Mouse (Mus musculus) MEL (cell line): ENCODE measurements at regions not wholly inside any gene's neighbourhood (a gene's known extent, or its start where the extent isn't known, plus 50 kb on each side); places are given as distances from the start of the nearest gene placed in this dataset.

ENCODE experiments used
- DNase-seq: peaks from one replicate; pipeline ENCODE4 v3.0.0; 2011; ENCODE audit warnings: low read depth, low spot score
- H3K27ac ChIP-seq: 2 replicates; pipeline ENCODE4 v1.5.1; 2012; ENCODE audit warnings: low read depth, mild to moderate bottlenecking, control low read depth, low read length, moderate library complexity; ENCODE audit not compliant: control insufficient read depth
- H3K27me3 ChIP-seq, 2 experiments: fragments of 150-350 bp in 1 of 2; sonication (generic) in 1 of 2; 2 replicates each; pipeline ENCODE4 v1.6.1; 2012; ENCODE audit warnings: low read length in 2 of 2, mild to moderate bottlenecking in 2 of 2, improper control_type of control experiment in 1 of 2, moderate library complexity in 1 of 2; ENCODE audit not compliant: insufficient read depth in 2 of 2, control insufficient read depth in 1 of 2
- H3K36me3 ChIP-seq, 2 experiments: 2 replicates each; pipeline ENCODE4 v1.6.1; 2012 to 2014; ENCODE audit warnings: low read length in 2 of 2, improper control_type of control experiment in 1 of 2, inconsistent platforms in 1 of 2, mild to moderate bottlenecking in 1 of 2; ENCODE audit not compliant: insufficient read depth in 2 of 2, control insufficient read depth in 1 of 2
- H3K4me1 ChIP-seq, 2 experiments: fragments of 150-350 bp in 1 of 2; sonication (generic) in 1 of 2; 2 replicates each; pipeline ENCODE4 v1.6.1; 2012; ENCODE audit warnings: low read length in 2 of 2, improper control_type of control experiment in 1 of 2, mild to moderate bottlenecking in 1 of 2; ENCODE audit not compliant: insufficient read depth in 2 of 2, control insufficient read depth in 1 of 2
- H3K4me3 ChIP-seq, 2 experiments: fragments of 150-350 bp in 1 of 2; sonication (generic) in 1 of 2; 2 replicates each; pipeline ENCODE4 v1.5.1; 2012; ENCODE audit warnings: low read depth in 2 of 2, low read length in 2 of 2, mild to moderate bottlenecking in 2 of 2, moderate library complexity in 2 of 2, control low read depth in 1 of 2, improper control_type of control experiment in 1 of 2; ENCODE audit not compliant: control insufficient read depth in 1 of 2, insufficient read depth in 1 of 2
- H3K79me2 ChIP-seq: 2 replicates; pipeline ENCODE4 v1.6.1; 2012; ENCODE audit warnings: mild to moderate bottlenecking, low read length, moderate library complexity; ENCODE audit not compliant: control insufficient read depth, poor library complexity, insufficient read depth
- H3K9ac ChIP-seq: 2 replicates; pipeline ENCODE4 v1.6.1; 2012; ENCODE audit warnings: low read depth, mild to moderate bottlenecking, control low read depth, low read length, moderate library complexity; ENCODE audit not compliant: control insufficient read depth, poor library complexity, severe bottlenecking
- H3K9me3 ChIP-seq: fragments of 150-350 bp; sonication (generic); replicated peaks from 2 replicates; pipeline ENCODE4 v1.6.1; 2012; ENCODE audit warnings: mild to moderate bottlenecking, low read length, improper control_type of control experiment, moderate library complexity; ENCODE audit not compliant: insufficient read depth
- CHD1 ChIP-seq: IDR thresholded peaks from 2 replicates; pipeline ENCODE4 v1.6.1; 2012; ENCODE audit warnings: low read depth, mild to moderate bottlenecking, inconsistent platforms, low read length, improper control_type of control experiment
- CTCF ChIP-seq, 3 experiments: IDR thresholded peaks in 2 of 3; conservative IDR thresholded peaks in 1 of 3; 2 replicates each; pipeline ENCODE4 v1.5.1; 2011 to 2012; ENCODE audit warnings: low read length in 3 of 3, low read depth in 2 of 3, mild to moderate bottlenecking in 2 of 3, improper control_type of control experiment in 1 of 3, inconsistent platforms in 1 of 3, mixed read lengths in 1 of 3, moderate library complexity in 1 of 3; ENCODE audit not compliant: control insufficient read depth in 1 of 3, insufficient read depth in 1 of 3, poor library complexity in 1 of 3, severe bottlenecking in 1 of 3
- ELF1 ChIP-seq: IDR thresholded peaks from 2 replicates; pipeline ENCODE4 v1.6.1; 2014; ENCODE audit warnings: low read depth, mild to moderate bottlenecking, inconsistent platforms, low read length, improper control_type of control experiment, moderate library complexity
- EP300 ChIP-seq, 2 experiments: IDR thresholded peaks; 2 replicates each; pipeline ENCODE4 v1.6.1; 2011; ENCODE audit warnings: improper control_type of control experiment in 2 of 2, low read length in 2 of 2, low read depth in 1 of 2, mild to moderate bottlenecking in 1 of 2
- GABPA ChIP-seq: IDR thresholded peaks from 2 replicates; pipeline ENCODE4 v1.6.1; 2012; ENCODE audit warnings: low read depth, mild to moderate bottlenecking, inconsistent platforms, low read length, improper control_type of control experiment, moderate library complexity
- GATA1 ChIP-seq: IDR thresholded peaks from 2 replicates; pipeline ENCODE4 v1.6.1; 2011; ENCODE audit warnings: low read depth, low read length, improper control_type of control experiment
- HCFC1 ChIP-seq: IDR thresholded peaks from 2 replicates; pipeline ENCODE4 v1.6.1; 2012; ENCODE audit warnings: low read depth, mild to moderate bottlenecking, inconsistent platforms, low read length, improper control_type of control experiment, moderate library complexity
- KAT2A ChIP-seq: conservative IDR thresholded peaks from 2 replicates; pipeline ENCODE4 v1.6.1; 2012; ENCODE audit warnings: low read depth, low read length, improper control_type of control experiment, inconsistent platforms
- MAFK ChIP-seq: IDR thresholded peaks from 2 replicates; pipeline ENCODE4 v1.6.1; 2011; ENCODE audit warnings: low read depth, mild to moderate bottlenecking, low read length, improper control_type of control experiment, borderline replicate concordance
- MAX ChIP-seq: IDR thresholded peaks from 2 replicates; pipeline ENCODE4 v1.6.1; 2011; ENCODE audit warnings: low read length, improper control_type of control experiment
- MAZ ChIP-seq: IDR thresholded peaks from 2 replicates; pipeline ENCODE4 v1.6.1; 2012; ENCODE audit warnings: low read depth, mild to moderate bottlenecking, inconsistent platforms, low read length, improper control_type of control experiment
- MEF2A ChIP-seq: IDR thresholded peaks from 2 replicates; pipeline ENCODE4 v1.6.1; 2014; ENCODE audit warnings: low read depth, mild to moderate bottlenecking, inconsistent platforms, low read length, improper control_type of control experiment; ENCODE audit not compliant: poor library complexity, insufficient replicate concordance, severe bottlenecking; ENCODE audit errors: extremely low read depth
- MXI1 ChIP-seq: IDR thresholded peaks from 2 replicates; pipeline ENCODE4 v1.6.1; 2011; ENCODE audit warnings: mild to moderate bottlenecking, low read depth, low read length, improper control_type of control experiment
- NELFE ChIP-seq: IDR thresholded peaks from 2 replicates; pipeline ENCODE4 v1.6.1; 2011; ENCODE audit warnings: low read depth, low read length, improper control_type of control experiment
- NRF1 ChIP-seq: IDR thresholded peaks from 2 replicates; pipeline ENCODE4 v1.6.1; 2014; ENCODE audit warnings: low read depth, mild to moderate bottlenecking, inconsistent platforms, low read length, improper control_type of control experiment, moderate library complexity; ENCODE audit not compliant: poor library complexity, insufficient read depth, severe bottlenecking
- POLR2A ChIP-seq, 2 experiments: IDR thresholded peaks; 2 replicates each; pipeline ENCODE4 v1.6.1; 2011 to 2012; ENCODE audit warnings: low read length in 2 of 2, mild to moderate bottlenecking in 2 of 2, control low read depth in 1 of 2, improper control_type of control experiment in 1 of 2, low read depth in 1 of 2, moderate library complexity in 1 of 2; ENCODE audit not compliant: control insufficient read depth in 1 of 2, insufficient read depth in 1 of 2, poor library complexity in 1 of 2
- SIN3A ChIP-seq: IDR thresholded peaks from 2 replicates; pipeline ENCODE4 v1.6.1; 2012; ENCODE audit warnings: low read length, improper control_type of control experiment, inconsistent platforms
- TCF12 ChIP-seq: IDR thresholded peaks from 2 replicates; pipeline ENCODE4 v1.6.1; 2014; ENCODE audit warnings: low read depth, mild to moderate bottlenecking, inconsistent platforms, low read length, improper control_type of control experiment, moderate library complexity
- UBTF ChIP-seq: IDR thresholded peaks from 2 replicates; pipeline ENCODE4 v1.6.1; 2012; ENCODE audit warnings: low read depth, mild to moderate bottlenecking, inconsistent platforms, low read length, improper control_type of control experiment, moderate library complexity, borderline replicate concordance; ENCODE audit not compliant: insufficient read depth
- USF1 ChIP-seq: IDR thresholded peaks from 2 replicates; pipeline ENCODE4 v1.6.1; 2014; ENCODE audit warnings: low read depth, mild to moderate bottlenecking, inconsistent platforms, low read length, improper control_type of control experiment, moderate library complexity
- ZKSCAN1 ChIP-seq: IDR thresholded peaks from 2 replicates; pipeline ENCODE4 v1.6.1; 2012; ENCODE audit warnings: low read depth, mild to moderate bottlenecking, inconsistent platforms, low read length, improper control_type of control experiment, moderate library complexity
- ZMIZ1 ChIP-seq: IDR thresholded peaks from 2 replicates; pipeline ENCODE4 v1.6.1; 2012; ENCODE audit warnings: low read depth, mild to moderate bottlenecking, inconsistent platforms, low read length, improper control_type of control experiment, moderate library complexity

GRCm38 (mm10) chr2:147718936-147719335 lies 327.8 kb downstream of the Foxa2 start:
- TF ChIP-seq TCF12 (no peak), CHD1 (no peak), ZKSCAN1 (no peak), USF1 (no peak), HCFC1 (no peak), POLR2A (IDR thresholded peaks at IDR 0.05; ENCODE audit: control insufficient read depth in 1 of 2, insufficient read depth in 1 of 2, low read depth in 1 of 2, low read length in 2 of 2, poor library complexity in 1 of 2) (no peak), EP300 (IDR thresholded peaks at IDR 0.05; ENCODE audit: low read depth in 1 of 2, low read length in 2 of 2) (no peak), NRF1 (no peak), MXI1 (no peak), GATA1 (no peak), NELFE (no peak), ZMIZ1 (no peak), CTCF (IDR thresholded peaks at IDR 0.05 in 2 of 3, conservative IDR thresholded peaks at IDR 0.05 in 1 of 3; ENCODE audit: control insufficient read depth in 1 of 3, insufficient read depth in 1 of 3, low read depth in 2 of 3, low read length in 3 of 3, poor library complexity in 1 of 3, severe bottlenecking in 1 of 3) (no peak), UBTF (no peak), MEF2A (no peak), ELF1 (no peak), MAX (no peak)
- H3K4me1 ChIP-seq, result no peaks in the 10 kb centered on the region

GRCm38 (mm10) chr2:147717484-147717947 lies 329.3 kb downstream of the Foxa2 start:
- Histone ChIP-seq H3K4me3 (no peak overlapping the region), H3K36me3 (no peaks in the 10 kb centered on the region), H3K27me3 (no peaks in the 10 kb centered on the region), H3K4me1 (no peaks in the 10 kb centered on the region), H3K9ac (no peak overlapping the region), H3K79me2 (no peaks in the 10 kb centered on the region), H3K9me3 (no peaks in the 10 kb centered on the region), H3K27ac (no peak overlapping the region)
- DNase-seq, result no peak
- TF ChIP-seq GABPA, result no peak
- no peak for TF ChIP-seq MAFK
- no peak for TF ChIP-seq SIN3A
- TF ChIP-seq MAZ, result no peak
- no peak for TF ChIP-seq ZMIZ1
- TF ChIP-seq USF1, result no peak
- TF ChIP-seq KAT2A, result no peak
- no peak for TF ChIP-seq MXI1
- TF ChIP-seq ZKSCAN1, result no peak
- no peak for TF ChIP-seq CTCF (IDR thresholded peaks at IDR 0.05 in 2 of 3, conservative IDR thresholded peaks at IDR 0.05 in 1 of 3; ENCODE audit: control insufficient read depth in 1 of 3, insufficient read depth in 1 of 3, low read depth in 2 of 3, low read length in 3 of 3, poor library complexity in 1 of 3, severe bottlenecking in 1 of 3)
- TF ChIP-seq UBTF, result no peak

More at GRCm38 (mm10) chr2:147718936-147719335, 327.8 kb downstream of the Foxa2 start:
- no peaks in the 10 kb centered on the region for H3K27me3 ChIP-seq
- no peak for DNase-seq
- no peak overlapping the region for H3K27ac ChIP-seq
- no peaks in the 10 kb centered on the region for H3K9me3 ChIP-seq
- H3K4me3 ChIP-seq, result no peak overlapping the region
- no peak overlapping the region for H3K9ac ChIP-seq
- no peaks in the 10 kb centered on the region for H3K79me2 ChIP-seq
- no peaks in the 10 kb centered on the region for H3K36me3 ChIP-seq
